Mouse (Mus musculus) forebrain, postnatal 0 days (tissue): ENCODE results near the gene Fndc3a. TPM values are rescaled to one million over a fixed set of nuclear protein-coding genes. Genes with fewer than 3 reads are reported as not detected.

ENCODE experiments used
- ATAC-seq: fragments of 200-750 bp; cut with Nextera tagmentation; 2 replicates; pipeline ENCODE4 v1.8.0; 2017; ENCODE audit warnings: mild to moderate bottlenecking, moderate library complexity
- DNase-seq: peaks from one replicate; pipeline ENCODE4 v3.0.0-alpha.2; 2015
- H3K27ac ChIP-seq: fragments of 300-500 bp; sonication (generic); 2 replicates; pipeline ENCODE4 v1.5.1; 2014; ENCODE audit warnings: low read depth, mild to moderate bottlenecking, antibody characterized with exemption, low read length, moderate library complexity, mixed read lengths
- H3K27me3 ChIP-seq: fragments of 300-500 bp; sonication (generic); 2 replicates; pipeline ENCODE4 v1.6.1; 2014; ENCODE audit warnings: mild to moderate bottlenecking, low read length, mixed read lengths; ENCODE audit not compliant: insufficient read depth
- H3K36me3 ChIP-seq: fragments of 300-500 bp; sonication (generic); 2 replicates; pipeline ENCODE4 v1.6.1; 2014; ENCODE audit warnings: mild to moderate bottlenecking, moderate library complexity; ENCODE audit not compliant: insufficient read depth
- H3K4me1 ChIP-seq: fragments of 300-500 bp; sonication (generic); 2 replicates; pipeline ENCODE4 v1.6.1; 2014; ENCODE audit warnings: antibody characterized with exemption; ENCODE audit not compliant: insufficient read depth
- H3K4me2 ChIP-seq: fragments of 300-500 bp; sonication (generic); 2 replicates; pipeline ENCODE4 v1.6.1; 2014; ENCODE audit warnings: low read depth, mild to moderate bottlenecking, moderate library complexity
- H3K4me3 ChIP-seq: fragments of 300-500 bp; sonication (generic); 2 replicates; pipeline ENCODE4 v1.5.1; 2014; ENCODE audit warnings: low read depth, low read length, mixed read lengths
- H3K9ac ChIP-seq: fragments of 300-500 bp; sonication (generic); 2 replicates; pipeline ENCODE4 v1.6.1; 2014; ENCODE audit warnings: mild to moderate bottlenecking
- H3K9me3 ChIP-seq: fragments of 300-500 bp; sonication (generic); 2 replicates; pipeline ENCODE4 v1.6.1; 2016; ENCODE audit warnings: low read length
- CTCF ChIP-seq: sonication (generic); IDR thresholded peaks from 2 replicates; pipeline ENCODE4 v1.5.1; 2016; ENCODE audit warnings: antibody characterized with exemption, control low read depth, low read depth
- WGBS: fragments of 180-500 bp; shearing (Covaris S2); extraction: QIAGEN DNeasy Blood & Tissue Kit; methylation state at CpG from one replicate; pipeline ENCODE4 v1.1.7; 2014; 5-methylcytosine and 5-hydroxymethylcytosine counted together
- polyA plus RNA-seq: library from polyadenylated mRNA; unstranded; fragments of >200 nt; fragmentation: Nextera tagmentation; extraction: Ambion mirVana; gene quantifications from 2 replicates; pipeline ENCODE4 v1.2.1, GENCODE M21; 2015
- total RNA-seq: library from RNA; depleted of rRNA; stranded (reverse); fragments of >200 nt; gene quantifications from 2 replicates; pipeline ENCODE4 v1.2.3, GENCODE M21; 2014

The Fndc3a gene
- total and polyA plus RNA-seq, 2 experiments from 2014 or later, result 38.4 to 55.8 TPM

DNA sequence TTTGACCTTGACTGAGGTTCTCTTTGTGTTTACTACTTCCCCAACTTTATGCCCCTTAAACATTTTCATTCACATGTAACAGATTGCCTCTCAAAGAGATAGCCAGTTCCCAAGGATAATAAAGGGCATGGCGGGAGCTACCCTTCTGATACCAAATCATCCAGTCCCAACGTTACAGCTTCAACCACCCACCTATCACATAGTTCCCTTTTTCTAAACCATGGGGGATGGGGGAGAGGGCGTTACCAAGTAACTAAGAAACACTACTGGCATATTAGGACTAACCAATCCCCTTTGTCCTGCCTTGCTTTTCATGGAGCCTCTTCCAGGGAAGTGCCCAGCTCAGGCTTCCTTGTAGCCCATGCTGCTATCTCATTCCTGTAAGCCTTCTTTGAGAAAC is 32.6 kb downstream of the Fndc3a start:
- TF ChIP-seq CTCF, result no peak
- DNase-seq, result no peak
- H3K36me3 ChIP-seq, result no peaks in the 10 kb centered on the region
- WGBS, result 78% methylated on average over 3 of the region's 3 CpGs
- H3K4me2 ChIP-seq, result no peak overlapping the region
- no peaks in the 10 kb centered on the region for H3K27me3 ChIP-seq
- H3K9me3 ChIP-seq, result no peaks in the 10 kb centered on the region
- no peak for ATAC-seq
- H3K4me3 ChIP-seq, result no peak overlapping the region
- no peak overlapping the region for H3K27ac ChIP-seq
- H3K9ac ChIP-seq, result no peak overlapping the region
- no peaks in the 10 kb centered on the region for H3K4me1 ChIP-seq

DNA sequence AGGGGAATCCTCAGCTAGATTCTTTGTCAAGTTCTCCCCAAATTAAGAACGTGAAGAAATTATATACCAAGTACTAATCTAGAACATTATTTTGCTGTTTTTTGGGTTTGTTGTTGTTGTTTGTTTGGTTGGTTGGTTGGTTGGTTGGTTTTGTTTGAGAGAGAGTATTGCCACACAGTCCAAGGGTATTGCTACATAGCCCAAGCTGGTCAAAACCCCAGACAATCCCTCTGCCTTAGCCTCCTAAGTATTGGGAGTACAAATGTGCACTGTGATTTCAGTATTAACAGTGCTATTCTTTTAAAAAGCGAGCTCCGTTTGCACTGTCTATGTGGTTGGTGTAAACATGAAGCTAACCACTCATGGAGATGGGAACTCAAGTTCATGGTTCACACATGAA is 37.9 kb downstream of the Fndc3a start:
- Histone ChIP-seq H3K27ac (no peak overlapping the region), H3K9ac (no peak overlapping the region), H3K4me1 (no peaks in the 10 kb centered on the region), H3K36me3 (no peaks in the 10 kb centered on the region), H3K4me3 (no peak overlapping the region), H3K27me3 (no peaks in the 10 kb centered on the region), H3K9me3 (no peaks in the 10 kb centered on the region), H3K4me2 (no peak overlapping the region)
- no peak for DNase-seq
- no peak for TF ChIP-seq CTCF
- 96% methylated on average over 3 of the region's 3 CpGs for WGBS
- ATAC-seq, result no peak

GRCm38 (mm10) chr14:72670987-72671386 is 38.8 kb downstream of the Fndc3a start:
- Histone ChIP-seq H3K4me3 (no peak overlapping the region), H3K4me1 (no peaks in the 10 kb centered on the region), H3K9me3 (no peaks in the 10 kb centered on the region), H3K27ac (no peak overlapping the region), H3K9ac (no peak overlapping the region), H3K4me2 (no peak overlapping the region), H3K36me3 (no peaks in the 10 kb centered on the region), H3K27me3 (no peaks in the 10 kb centered on the region)
- no peak for DNase-seq
- WGBS, result 94% methylated on average over 2 of the region's 2 CpGs
- no peak for ATAC-seq
- no peak for TF ChIP-seq CTCF

- ATAC-seq, result no peak
- no peak overlapping the region for H3K27ac ChIP-seq
Observed at GRCm38 (mm10) chr14:72649268-72649667, 60.5 kb downstream of the Fndc3a start.

GRCm38 (mm10) chr14:72645512-72645911 is 64.3 kb downstream of the Fndc3a start:
- H3K4me3 ChIP-seq, result no peak overlapping the region
- no peak for TF ChIP-seq CTCF

More at GRCm38 (mm10) chr14:72649268-72649667, 60.5 kb downstream of the Fndc3a start:
- Histone ChIP-seq H3K9me3 (no peaks in the 10 kb centered on the region), H3K36me3 (no peaks in the 10 kb centered on the region), H3K4me3 (no peak overlapping the region), H3K9ac (no peak overlapping the region), H3K4me1 (no peaks in the 10 kb centered on the region), H3K27me3 (no peaks in the 10 kb centered on the region), H3K4me2 (no peak overlapping the region)
- no peak for DNase-seq
- TF ChIP-seq CTCF, result no peak

GRCm38 (mm10) chr14:72644620-72645019 is 65.2 kb downstream of the Fndc3a start:
- Histone ChIP-seq H3K27me3 (no peaks in the 10 kb centered on the region), H3K36me3 (no peaks in the 10 kb centered on the region), H3K27ac (no peak overlapping the region), H3K9me3 (no peaks in the 10 kb centered on the region), H3K4me2 (no peak overlapping the region), H3K9ac (no peak overlapping the region), H3K4me1 (no peaks in the 10 kb centered on the region), H3K4me3 (no peak overlapping the region)
- TF ChIP-seq CTCF, result no peak
- DNase-seq (no peak), ATAC-seq (no peak)
- WGBS, result 97% methylated on average over 1 of the region's 1 CpGs

More at GRCm38 (mm10) chr14:72645512-72645911, 64.3 kb downstream of the Fndc3a start:
- ATAC-seq (no peak), DNase-seq (no peak)
- H3K27me3 ChIP-seq, result no peaks in the 10 kb centered on the region
- H3K4me1 ChIP-seq, result no peaks in the 10 kb centered on the region
- no peak overlapping the region for H3K27ac ChIP-seq
- no peak overlapping the region for H3K4me2 ChIP-seq
- no peaks in the 10 kb centered on the region for H3K9me3 ChIP-seq
- no peak overlapping the region for H3K9ac ChIP-seq
- no peaks in the 10 kb centered on the region for H3K36me3 ChIP-seq

DNA sequence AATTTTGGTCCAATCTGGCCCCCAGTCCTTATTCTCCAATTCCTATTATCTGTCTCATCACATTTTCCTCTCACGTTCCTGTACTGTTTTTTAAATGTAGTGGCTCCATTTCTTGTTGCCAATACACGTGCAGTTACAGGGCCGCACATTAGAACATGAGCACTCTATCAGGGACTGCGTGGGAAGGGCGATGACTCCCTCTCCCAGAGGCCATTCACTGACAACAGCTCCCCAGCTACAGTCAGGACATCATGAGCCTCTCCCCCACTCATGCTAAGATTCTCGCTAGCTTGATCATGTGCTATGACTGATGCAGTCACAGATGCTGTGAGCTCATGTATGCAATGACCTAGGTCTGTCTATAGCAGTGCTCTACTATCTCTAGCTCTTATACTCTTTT is 71.3 kb downstream of the Fndc3a start:
- WGBS, result 94% methylated on average over 6 of the region's 6 CpGs
- Histone ChIP-seq H3K4me1 (no peaks in the 10 kb centered on the region), H3K9me3 (no peaks in the 10 kb centered on the region), H3K9ac (no peak overlapping the region), H3K4me3 (no peak overlapping the region), H3K27me3 (no peaks in the 10 kb centered on the region), H3K4me2 (no peak overlapping the region), H3K36me3 (no peaks in the 10 kb centered on the region), H3K27ac (no peak overlapping the region)
- ATAC-seq (no peak), DNase-seq (no peak)
- TF ChIP-seq CTCF, result no peak

DNA sequence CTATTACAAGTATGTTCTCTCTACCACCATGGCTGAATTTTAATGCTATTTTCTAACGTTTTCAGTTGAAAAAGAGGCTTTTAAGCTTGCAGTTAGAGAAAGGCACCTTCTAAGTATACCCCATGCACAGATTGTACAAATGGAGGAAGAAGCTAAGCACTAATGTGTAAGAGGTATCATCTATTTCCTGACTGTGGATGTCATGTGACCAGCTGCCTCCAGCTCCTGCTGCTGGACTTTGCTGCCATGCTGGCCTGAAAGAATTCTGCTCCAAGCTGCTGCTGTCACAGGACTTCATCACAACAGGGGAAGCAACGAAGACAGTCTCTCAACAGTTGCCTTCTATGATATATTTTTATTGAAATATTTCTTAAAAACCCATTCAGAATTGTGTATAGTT is 76.2 kb downstream of the Fndc3a start:
- Histone ChIP-seq H3K9ac (no peak overlapping the region), H3K36me3 (no peaks in the 10 kb centered on the region), H3K27ac (no peak overlapping the region), H3K9me3 (no peaks in the 10 kb centered on the region), H3K4me2 (no peak overlapping the region), H3K4me3 (no peak overlapping the region), H3K4me1 (no peaks in the 10 kb centered on the region), H3K27me3 (no peaks in the 10 kb centered on the region)
- DNase-seq (no peak), ATAC-seq (no peak)
- 78% methylated on average over 2 of the region's 2 CpGs for WGBS
- TF ChIP-seq CTCF, result no peak
